Mouse (Mus musculus) liver, adult 2 months (tissue): ENCODE measurements around the gene Cnpy3. TPM values are rescaled to one million over a fixed set of nuclear protein-coding genes. Genes with fewer than 3 reads are reported as not detected.
A peak's percentile ranks its signal among the peaks of the same experiment; 100 is the strongest.

Experiments
- DNase-seq: peaks from one replicate; pipeline ENCODE4 v3.0.0-alpha.2; 2011; ENCODE audit warnings: low read depth, low spot score; ENCODE audit errors: extremely low read depth
- H3K27ac ChIP-seq: fragments of 200-500 bp; replicated peaks from 2 replicates; pipeline ENCODE4 v1.5.1; 2012; ENCODE audit warnings: low read depth, mild to moderate bottlenecking, control low read depth, inconsistent platforms, low read length; ENCODE audit not compliant: insufficient read depth
- H3K27me3 ChIP-seq: fragments of 200-500 bp; 2 replicates; pipeline ENCODE4 v1.6.1; 2012; ENCODE audit warnings: mild to moderate bottlenecking, moderate library complexity, low read length, inconsistent platforms; ENCODE audit not compliant: control insufficient read depth, insufficient read depth
- H3K36me3 ChIP-seq: fragments of 200-500 bp; 2 replicates; pipeline ENCODE4 v1.6.1; 2012; ENCODE audit warnings: low read length, inconsistent platforms; ENCODE audit not compliant: control insufficient read depth, insufficient read depth
- H3K4me1 ChIP-seq: fragments of 200-500 bp; 2 replicates; pipeline ENCODE4 v1.6.1; 2011; ENCODE audit warnings: low read length; ENCODE audit not compliant: control insufficient read depth, insufficient read depth
- H3K4me3 ChIP-seq: fragments of 200-500 bp; 2 replicates; pipeline ENCODE4 v1.5.1; 2011; ENCODE audit warnings: low read depth, mild to moderate bottlenecking, control low read depth, low read length, moderate library complexity; ENCODE audit not compliant: insufficient read depth
- H3K79me2 ChIP-seq: fragments of 200-500 bp; 2 replicates; pipeline ENCODE4 v1.6.1; 2012; ENCODE audit warnings: inconsistent platforms, mild to moderate bottlenecking, low read length, moderate library complexity; ENCODE audit not compliant: control insufficient read depth, insufficient read depth
- H3K9ac ChIP-seq: fragments of 200-500 bp; 2 replicates; pipeline ENCODE4 v1.6.1; 2012; ENCODE audit warnings: low read depth, mild to moderate bottlenecking, control low read depth, inconsistent platforms, low read length
- CTCF ChIP-seq: fragments of 200-500 bp; IDR thresholded peaks from 2 replicates; pipeline ENCODE4 v1.5.1; 2011; ENCODE audit warnings: low read depth, low read length, control low read depth
- POLR2A ChIP-seq: fragments of 200-500 bp; IDR thresholded peaks from 2 replicates; pipeline ENCODE4 v1.6.1; 2011; ENCODE audit warnings: low read length, control low read depth; ENCODE audit not compliant: insufficient read depth; ENCODE audit errors: extremely low read depth
- WGBS: fragments of 180-500 bp; shearing (Covaris S2); methylation state at CpG from one replicate; pipeline ENCODE4 v1.1.7; 2018; 5-methylcytosine and 5-hydroxymethylcytosine counted together
- polyA plus RNA-seq: library from polyadenylated mRNA; depleted of rRNA; stranded (reverse); fragments of >200 nt; gene quantifications from 2 replicates; pipeline ENCODE4 v1.2.3, GENCODE M21; 2012
- total RNA-seq: library from RNA; depleted of rRNA; stranded (reverse); fragments of >200 nt; gene quantifications from 2 replicates; pipeline ENCODE4 v1.2.3, GENCODE M21; 2014

Gene Cnpy3
- total and polyA plus RNA-seq, 2 experiments = 28.6 to 40.7 TPM

- DNase-seq = peak; percentile 75
- Histone ChIP-seq H3K79me2 (no peaks in the 10 kb centered on the region), H3K4me3 (no peak overlapping the region), H3K36me3 (peaks cover 10% of the 10 kb centered on the region), H3K4me1 (peaks cover 5% of the 10 kb centered on the region; the same call in 1 of the 2 replicates), H3K27ac (peak overlapping the region; percentile 16; the same call in 1 of the 2 replicates), H3K27me3 (no peaks in the 10 kb centered on the region), H3K9ac (no peak overlapping the region)
- no peak for TF ChIP-seq CTCF
- TF ChIP-seq POLR2A = 0 out of 2 replicates have a peak, but pooled peaks have one; percentile 23
- 36% methylated on average over 20 of the region's 20 CpGs for WGBS
These were observed 27.4 kb downstream of the Cnpy3 start for GRCm38 (mm10) chr17:46724477-46725084.

GRCm38 (mm10) chr17:46721077-46721476 lies 30.9 kb downstream of the Cnpy3 start:
- TF ChIP-seq POLR2A = no peak
- no peak for TF ChIP-seq CTCF
- H3K4me3 ChIP-seq = no peak overlapping the region
- H3K79me2 ChIP-seq = no peaks in the 10 kb centered on the region
- H3K36me3 ChIP-seq = peaks cover 9% of the 10 kb centered on the region; the same call in 1 of the 2 replicates
- H3K27ac ChIP-seq = no peak overlapping the region
- H3K27me3 ChIP-seq = no peaks in the 10 kb centered on the region
- WGBS = 89% methylated on average over 7 of the region's 7 CpGs
- H3K9ac ChIP-seq = no peak overlapping the region
- no peak for DNase-seq
- H3K4me1 ChIP-seq = peaks cover 2% of the 10 kb centered on the region; the same call in 1 of the 2 replicates

- no peak for DNase-seq
These were observed 37.1 kb downstream of the Cnpy3 start for GRCm38 (mm10) chr17:46714756-46715481.

GRCm38 (mm10) chr17:46713849-46714248 lies 38.2 kb downstream of the Cnpy3 start:
- peaks cover 15% of the 10 kb centered on the region; the same call in 1 of the 2 replicates for H3K36me3 ChIP-seq
- H3K4me3 ChIP-seq = no peak overlapping the region
- peaks cover 9% of the 10 kb centered on the region for H3K4me1 ChIP-seq
- 94% methylated on average over 9 of the region's 9 CpGs for WGBS
- no peak overlapping the region for H3K9ac ChIP-seq
- no peaks in the 10 kb centered on the region for H3K27me3 ChIP-seq
- H3K27ac ChIP-seq = no peak overlapping the region
- no peak for TF ChIP-seq POLR2A
- TF ChIP-seq CTCF = no peak
- H3K79me2 ChIP-seq = peaks cover 13% of the 10 kb centered on the region
- no peak for DNase-seq

More at GRCm38 (mm10) chr17:46714756-46715481, 37.1 kb downstream of the Cnpy3 start:
- H3K27ac ChIP-seq = no peak overlapping the region
- WGBS = 97% methylated on average over 11 of the region's 11 CpGs
- no peak overlapping the region for H3K9ac ChIP-seq
- H3K36me3 ChIP-seq = peaks cover 15% of the 10 kb centered on the region; the same call in 1 of the 2 replicates
- peaks cover 13% of the 10 kb centered on the region for H3K79me2 ChIP-seq
- H3K27me3 ChIP-seq = no peaks in the 10 kb centered on the region
- no peak overlapping the region for H3K4me3 ChIP-seq
- TF ChIP-seq POLR2A (no peak), CTCF (no peak)
- H3K4me1 ChIP-seq = peaks cover 9% of the 10 kb centered on the region

- Histone ChIP-seq H3K4me1 (peaks cover 9% of the 10 kb centered on the region), H3K9ac (peak overlapping the region; percentile 99), H3K4me3 (peak overlapping the region; percentile 97), H3K36me3 (peaks cover 15% of the 10 kb centered on the region; the same call in 1 of the 2 replicates), H3K27ac (peak overlapping the region; percentile 60), H3K79me2 (peaks cover 13% of the 10 kb centered on the region), H3K27me3 (no peaks in the 10 kb centered on the region)
- WGBS = 16% methylated on average over 7 of the region's 7 CpGs
- DNase-seq = peak; percentile 36
- TF ChIP-seq CTCF = no peak
- TF ChIP-seq POLR2A = no peak
These were observed 39.6 kb downstream of the Cnpy3 start for GRCm38 (mm10) chr17:46712442-46712841.
